Mouse (Mus musculus): ENCODE measurements at regions not wholly inside any gene's neighbourhood (a gene's known extent, or its start where the extent isn't known, plus 50 kb on each side); places are given as distances from the start of the nearest gene placed in this dataset.

- no peak for DNase-seq (ENCODE audit: low spot score in 2 of 2)
Observed at GRCm38 (mm10) chr13:101301361-101301760, 466.7 kb downstream of the Pik3r1 start.

- no peak for DNase-seq (ENCODE audit: low spot score in 2 of 2)
Observed at GRCm38 (mm10) chr13:101289407-101289806, 456.2 kb upstream of the Slc30a5 start.

GRCm38 (mm10) chr13:101287131-101287530, 453.9 kb upstream of the Slc30a5 start:
- no peak for DNase-seq (ENCODE audit: low spot score in 2 of 2)

GRCm38 (mm10) chr13:101286029-101286917, 453.0 kb upstream of the Slc30a5 start:
- no peak for DNase-seq (ENCODE audit: low spot score in 2 of 2)

GRCm38 (mm10) chr13:101278127-101278526, 444.9 kb upstream of the Slc30a5 start:
- DNase-seq (ENCODE audit: low spot score in 2 of 2) = no peak

- no peak for DNase-seq (ENCODE audit: low spot score in 2 of 2)
Observed at GRCm38 (mm10) chr13:101276766-101277165, 443.5 kb upstream of the Slc30a5 start.

- no peak for DNase-seq (ENCODE audit: low spot score in 2 of 2)
Observed at GRCm38 (mm10) chr13:101274470-101275141, 441.4 kb upstream of the Slc30a5 start.

GRCm38 (mm10) chr13:101273321-101273720, 440.1 kb upstream of the Slc30a5 start:
- no peak for DNase-seq (ENCODE audit: low spot score in 2 of 2)

GRCm38 (mm10) chr13:101253698-101254468, 420.7 kb upstream of the Slc30a5 start:
- DNase-seq (ENCODE audit: low spot score in 2 of 2) = no peak

- no peak for DNase-seq (ENCODE audit: low spot score in 2 of 2)
Observed at GRCm38 (mm10) chr13:101249369-101249768, 416.1 kb upstream of the Slc30a5 start.

GRCm38 (mm10) chr13:101244326-101244725, 411.1 kb upstream of the Slc30a5 start:
- no peak for DNase-seq (ENCODE audit: low spot score in 2 of 2)

- DNase-seq (ENCODE audit: low spot score in 2 of 2) = no peak
Observed at GRCm38 (mm10) chr13:101238860-101239259, 405.6 kb upstream of the Slc30a5 start.

GRCm38 (mm10) chr13:101237035-101237434, 403.8 kb upstream of the Slc30a5 start:
- DNase-seq (ENCODE audit: low spot score in 2 of 2) = no peak

- no peak for DNase-seq (ENCODE audit: low spot score in 2 of 2)
Observed at GRCm38 (mm10) chr13:101235846-101236245, 402.6 kb upstream of the Slc30a5 start.

- DNase-seq (ENCODE audit: low spot score in 2 of 2) = no peak
Observed at GRCm38 (mm10) chr13:101235110-101235509, 401.9 kb upstream of the Slc30a5 start.

- DNase-seq (ENCODE audit: low spot score in 2 of 2) = no peak
Observed at GRCm38 (mm10) chr13:101234550-101234949, 401.3 kb upstream of the Slc30a5 start.

GRCm38 (mm10) chr13:101233843-101234281, 400.6 kb upstream of the Slc30a5 start:
- no peak for DNase-seq (ENCODE audit: low spot score in 2 of 2)

GRCm38 (mm10) chr13:101233181-101233842, 400.1 kb upstream of the Slc30a5 start:
- DNase-seq (ENCODE audit: low spot score in 2 of 2) = peak; percentile 66 to 67

- DNase-seq (ENCODE audit: low spot score in 2 of 2) = no peak
Observed at GRCm38 (mm10) chr13:101229861-101230260, 396.6 kb upstream of the Slc30a5 start.

GRCm38 (mm10) chr13:101225366-101225765, 392.1 kb upstream of the Slc30a5 start:
- DNase-seq (ENCODE audit: low spot score in 2 of 2) = no peak

GRCm38 (mm10) chr13:101221331-101222043, 388.3 kb upstream of the Slc30a5 start:
- DNase-seq (ENCODE audit: low spot score in 2 of 2) = no peak
